Mouse (Mus musculus): Measurements from ENCODE around the gene Crocc2.

- TF ChIP-seq CTCF (IDR thresholded peaks at IDR 0.05; ENCODE audit: low read depth, low read length) (no peak), POLR2A (IDR thresholded peaks at IDR 0.05; ENCODE audit: borderline replicate concordance, low read depth, low read length) (no peak)
Observed at GRCm38 (mm10) chr1:93216839-93217497, 48.4 kb downstream of the Crocc2 start.
